Mouse (Mus musculus) E14TG2a.4 (cell line): ENCODE measurements at regions not wholly inside any gene's neighbourhood (a gene's known extent, or its start where the extent isn't known, plus 50 kb on each side); places are given as distances from the start of the nearest gene placed in this dataset.

Source experiments
- H3K27me3 ChIP-seq: 2 replicates; pipeline ENCODE4 v1.6.1; 2014; ENCODE audit warnings: low read length, control low read depth; ENCODE audit not compliant: insufficient read depth
- H3K36me3 ChIP-seq: 2 replicates; pipeline ENCODE4 v1.6.1; 2014; ENCODE audit warnings: low read length, control low read depth; ENCODE audit not compliant: insufficient read depth
- H3K4me1 ChIP-seq: replicated peaks from 2 replicates; pipeline ENCODE4 v1.6.1; 2014; ENCODE audit warnings: low read depth, low read length, control low read depth
- H3K4me3 ChIP-seq: replicated peaks from 2 replicates; pipeline ENCODE4 v1.5.1; 2014; ENCODE audit warnings: mild to moderate bottlenecking, low read length
- H3K9me3 ChIP-seq: 2 replicates; pipeline ENCODE4 v1.6.1; 2014; ENCODE audit warnings: low read length, control low read depth
- CTCF ChIP-seq: conservative IDR thresholded peaks from 2 replicates; pipeline ENCODE4 v1.5.1; 2014; ENCODE audit warnings: low read length
- POU5F1 ChIP-seq: IDR thresholded peaks from 2 replicates; pipeline ENCODE4 v1.6.1; 2014; ENCODE audit warnings: low read length, borderline replicate concordance

- no peak overlapping the region for H3K4me3 ChIP-seq
- peaks cover 54% of the 10 kb centered on the region for H3K4me1 ChIP-seq
- H3K36me3 ChIP-seq, result no peaks in the 10 kb centered on the region
- H3K27me3 ChIP-seq, result no peaks in the 10 kb centered on the region; the same call in 1 of the 2 replicates
- H3K9me3 ChIP-seq, result no peaks in the 10 kb centered on the region
- TF ChIP-seq POU5F1 (no peak), CTCF (no peak)
Observed at GRCm38 (mm10) chr9:43993221-43993976, 49.8 kb upstream of the Thy1 start.
